Mouse (Mus musculus): Measurements from ENCODE around the gene Adgrg3.
A peak's percentile ranks its signal among the peaks of the same experiment; 100 is the strongest.
"Not testable (repeated sequence)": the region's sequence is repeated elsewhere in the genome, so short reads cannot be mapped to it uniquely, and the experiment has no call there.

Adgrg3 gene

GRCm38 (mm10) chr8:95028391-95028790 is 10.9 kb downstream of the Adgrg3 start:
- not testable (repeated sequence) for DNase-seq

GRCm38 (mm10) chr8:95037106-95037925 is 19.8 kb downstream of the Adgrg3 start:
- DNase-seq, result no peak

- DNase-seq, result no peak
Observed at GRCm38 (mm10) chr8:95041883-95042784, 24.6 kb downstream of the Adgrg3 start.

- no peak for DNase-seq
Observed at GRCm38 (mm10) chr8:95044811-95045210, 27.3 kb downstream of the Adgrg3 start.

GRCm38 (mm10) chr8:95046982-95047381 is 29.5 kb downstream of the Adgrg3 start:
- no peak for DNase-seq

GRCm38 (mm10) chr8:95047884-95048680 is 30.6 kb downstream of the Adgrg3 start:
- no peak for DNase-seq

GRCm38 (mm10) chr8:95049636-95050035 is 32.1 kb downstream of the Adgrg3 start:
- DNase-seq, result no peak

- DNase-seq, result no peak
Observed at GRCm38 (mm10) chr8:95054438-95054837, 36.9 kb downstream of the Adgrg3 start.

- no peak for DNase-seq
Observed at GRCm38 (mm10) chr8:95054927-95055510, 37.5 kb downstream of the Adgrg3 start, which contains the start of gene Drc7. TSS of gene Drc7 (plus strand) at chr8:95055103.

GRCm38 (mm10) chr8:95056414-95056813 is 38.9 kb downstream of the Adgrg3 start:
- no peak for DNase-seq

- DNase-seq, result no peak
Observed at GRCm38 (mm10) chr8:95058661-95059060, 41.2 kb downstream of the Adgrg3 start.

GRCm38 (mm10) chr8:95059812-95060533 is 42.5 kb downstream of the Adgrg3 start:
- no peak for DNase-seq

- no peak for DNase-seq
Observed at GRCm38 (mm10) chr8:95064531-95064930, 47.0 kb downstream of the Adgrg3 start.

- DNase-seq, result peak in 1 of 2 experiments; percentile 61
Observed at GRCm38 (mm10) chr8:95067582-95067981, 50.1 kb downstream of the Adgrg3 start.

- DNase-seq, result no peak
Observed at GRCm38 (mm10) chr8:95075504-95075903, 58.0 kb downstream of the Adgrg3 start.

GRCm38 (mm10) chr8:95076151-95076550 is 58.7 kb downstream of the Adgrg3 start:
- DNase-seq, result no peak

GRCm38 (mm10) chr8:95078055-95078454 is 60.6 kb downstream of the Adgrg3 start:
- no peak for DNase-seq

- no peak for DNase-seq
Observed at GRCm38 (mm10) chr8:95079305-95079704, 61.8 kb downstream of the Adgrg3 start.

GRCm38 (mm10) chr8:95080381-95081341 is 63.2 kb downstream of the Adgrg3 start, which contains the start of gene Katnb1:
TSS of gene Katnb1 (plus strand) at chr8:95081186.
- DNase-seq, result peak; percentile 93 to 95

GRCm38 (mm10) chr8:95081650-95082049 is 64.2 kb downstream of the Adgrg3 start:
- no peak for DNase-seq

Data from spleen, adult 18-20 months (tissue).